Comparison of ENCODE assay signal across 23 mouse cellular contexts in genomic region chr4:56746345-56746744, GRCm38 (mm10). TPM values are rescaled to one million over a fixed set of nuclear protein-coding genes. Genes with fewer than 3 reads are reported as not detected.
"Had no signal": no experiment of that assay in that cellular context is flagged by ENCODE, and none has a peak within 500 bp of the region (broad histone marks: within the 10 kb centered on the region; RNA-seq: fewer than 3 reads in every experiment).

No protein-coding gene starts in this region.

- H3K27me3 ChIP-seq: midbrain, embryonic 12.5 days; neural tube, embryonic 12.5 days had no signal

- DNase-seq: lung, adult 18-20 months; lung, embryonic 14.5 days; lung, postnatal 10 days; lung, postnatal 4 days; midbrain, embryonic 14.5 days; right cerebral cortex, postnatal 14 days; thymus, adult 2 months; thymus, postnatal 25 days; thymus, postnatal 4 days had no signal

- H3K4me1 ChIP-seq: midbrain, embryonic 10.5 days; midbrain, embryonic 12.5 days; neural tube, embryonic 12.5 days had no signal

- H3K4me2 ChIP-seq: lung, embryonic 14.5 days; midbrain, embryonic 12.5 days; neural tube, embryonic 12.5 days had no signal

- H3K9me3 ChIP-seq: midbrain, embryonic 10.5 days; midbrain, embryonic 12.5 days; neural tube, embryonic 12.5 days had no signal

- ATAC-seq: midbrain, embryonic 16.5 days had no signal

- H3K4me3 ChIP-seq: midbrain, embryonic 10.5 days; midbrain, embryonic 12.5 days; neural tube, embryonic 12.5 days had no signal

- H3K27ac ChIP-seq: liver, embryonic 14.5 days; midbrain, embryonic 10.5 days; midbrain, embryonic 12.5 days; neural tube, embryonic 12.5 days had no signal

- H3K9ac ChIP-seq: liver, embryonic 14.5 days; lung, embryonic 14.5 days; midbrain, embryonic 12.5 days; neural tube, embryonic 12.5 days had no signal

RNA-seq across cellular contexts. Expression of gene Actl7a, which starts 3.1 kb away (rescaled TPM):
- total RNA-seq: megakaryocyte, adult 5-6 weeks; megakaryocyte-erythroid progenitor cell, adult 5-6 weeks; neutrophil, adult 5-6 weeks had no signal
- polyA plus RNA-seq: liver, embryonic 14.5 days; liver, embryonic 16.5 days; lung, embryonic 14.5 days; lung, embryonic 16.5 days; midbrain, embryonic 10.5 days; midbrain, embryonic 12.5 days; midbrain, embryonic 14.5 days; midbrain, embryonic 16.5 days; neural tube, embryonic 12.5 days; neural tube, embryonic 14.5 days; stomach, embryonic 14.5 days; stomach, embryonic 16.5 days; urinary bladder, adult 2 months had no signal

RNA-seq across cellular contexts. Expression of gene Actl7b, which starts 5.1 kb away (rescaled TPM):
- polyA plus RNA-seq: liver, embryonic 14.5 days; liver, embryonic 16.5 days; lung, embryonic 14.5 days; lung, embryonic 16.5 days; midbrain, embryonic 10.5 days; midbrain, embryonic 12.5 days; midbrain, embryonic 14.5 days; midbrain, embryonic 16.5 days; neural tube, embryonic 12.5 days; neural tube, embryonic 14.5 days; stomach, embryonic 14.5 days; stomach, embryonic 16.5 days; urinary bladder, adult 2 months had no signal

RNA-seq across cellular contexts. Expression of gene Gm26657, which starts 6.5 kb away (rescaled TPM):
- total RNA-seq: megakaryocyte, adult 5-6 weeks; megakaryocyte-erythroid progenitor cell, adult 5-6 weeks; neutrophil, adult 5-6 weeks had no signal
- polyA plus RNA-seq: liver, embryonic 14.5 days; liver, embryonic 16.5 days; lung, embryonic 14.5 days; lung, embryonic 16.5 days; midbrain, embryonic 10.5 days; midbrain, embryonic 12.5 days; midbrain, embryonic 14.5 days; midbrain, embryonic 16.5 days; neural tube, embryonic 12.5 days; neural tube, embryonic 14.5 days; stomach, embryonic 14.5 days; stomach, embryonic 16.5 days; thymus, adult 2 months; urinary bladder, adult 2 months had no signal
